Mouse (Mus musculus): ENCODE data around the gene Slc35e4.
"Not testable (repeated sequence)": the region's sequence is repeated elsewhere in the genome, so short reads cannot be mapped to it uniquely, and the experiment has no call there.

Gene Slc35e4

DNA sequence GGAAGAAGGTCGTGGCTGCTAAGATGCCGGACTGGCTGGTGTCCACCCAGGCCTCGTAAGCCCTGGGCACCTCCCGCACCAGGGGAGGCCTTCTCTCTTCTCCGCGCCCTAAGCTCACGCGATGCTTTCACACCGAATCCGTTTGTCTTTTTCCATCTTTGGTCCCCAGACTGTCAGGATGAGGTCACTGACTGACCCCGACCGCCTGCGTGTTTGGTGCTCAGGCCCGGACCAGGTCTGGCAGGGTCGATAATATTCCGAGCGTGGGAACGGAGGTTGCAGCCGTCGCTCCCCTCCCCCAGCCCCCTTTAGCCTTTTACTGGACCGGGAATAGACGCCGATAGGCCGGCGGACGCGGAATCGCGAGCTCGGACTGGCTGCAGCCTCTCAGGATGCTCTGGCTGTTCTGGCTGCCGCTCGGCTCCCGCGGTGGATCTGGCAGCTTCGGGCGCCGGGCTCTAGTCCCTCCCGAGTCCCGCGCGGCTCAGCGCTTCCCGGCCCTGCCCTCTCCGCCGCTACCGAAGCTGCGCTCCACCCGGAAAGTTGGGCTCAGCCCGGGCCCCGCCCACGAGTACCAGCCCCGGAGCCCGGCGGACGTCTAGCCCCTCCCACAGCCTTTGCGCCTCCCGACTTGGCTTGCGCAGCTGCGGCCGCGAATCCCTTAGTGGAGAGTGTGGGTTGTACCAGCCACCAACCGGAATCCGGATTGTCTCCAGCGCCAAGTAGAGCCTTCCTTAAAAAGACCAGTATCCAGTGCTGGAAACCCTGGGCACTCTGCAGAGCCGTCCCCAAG lies 952 bp downstream of the Slc35e4 start:
- DNase-seq, result peak; percentile 88

DNA sequence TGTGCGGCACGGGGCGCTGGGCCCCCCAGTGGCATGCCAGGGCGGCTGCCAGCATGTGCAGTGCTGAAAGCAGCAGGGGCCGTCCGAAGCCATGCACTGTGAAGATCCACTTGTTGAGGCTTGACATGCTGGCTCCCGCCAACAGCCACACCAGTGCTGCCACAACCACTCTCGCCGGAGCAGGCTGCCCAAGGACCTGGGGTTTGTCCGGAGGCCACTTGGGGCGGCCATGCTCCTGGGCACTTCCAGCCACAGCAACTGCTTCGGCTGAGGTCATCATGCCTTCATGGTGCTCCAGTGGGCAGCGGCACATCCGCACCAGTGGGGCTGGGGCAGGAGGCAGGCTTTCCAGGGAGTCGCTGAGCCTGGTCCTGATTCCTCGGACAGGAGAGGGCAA lies 1.6 kb downstream of the Slc35e4 start:
- no peak for DNase-seq

DNA sequence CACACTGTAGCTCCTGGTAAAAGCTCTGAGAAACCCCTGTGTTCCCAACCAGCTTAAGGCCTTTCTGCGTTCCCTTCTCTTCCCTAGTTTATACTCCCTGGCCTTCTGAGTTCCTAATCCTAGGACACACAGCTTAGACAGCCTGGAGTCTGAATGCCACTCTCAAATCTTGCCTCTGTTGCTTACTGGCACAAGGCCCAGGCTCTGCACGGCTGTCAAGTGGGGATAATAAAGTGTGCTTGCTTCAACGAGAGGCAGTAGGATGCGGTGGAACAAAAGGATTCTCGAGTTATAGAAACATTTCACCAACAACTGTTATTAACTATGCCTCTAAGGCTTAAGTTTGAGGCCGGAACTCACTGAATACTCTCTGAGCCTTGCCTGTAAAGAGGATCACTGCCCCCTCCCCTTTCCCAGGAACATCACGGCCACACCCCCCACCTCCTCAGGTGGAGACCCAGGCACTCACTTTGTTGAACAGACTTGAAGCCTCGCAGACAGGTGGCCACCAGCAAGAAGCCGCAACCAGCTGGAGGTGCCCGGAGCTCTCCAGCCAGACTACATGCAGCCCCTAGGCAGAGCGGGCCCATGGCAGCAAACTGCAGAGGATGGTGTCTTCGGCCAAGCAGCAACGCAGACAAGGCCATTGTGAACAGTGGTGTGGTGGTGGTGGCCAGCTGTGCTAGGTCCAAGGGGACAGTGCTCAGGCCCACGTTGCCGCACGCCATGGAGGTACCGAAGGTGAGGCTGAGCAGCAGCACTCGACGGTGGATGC lies 2.2 kb downstream of the Slc35e4 start:
- DNase-seq, result no peak

DNA sequence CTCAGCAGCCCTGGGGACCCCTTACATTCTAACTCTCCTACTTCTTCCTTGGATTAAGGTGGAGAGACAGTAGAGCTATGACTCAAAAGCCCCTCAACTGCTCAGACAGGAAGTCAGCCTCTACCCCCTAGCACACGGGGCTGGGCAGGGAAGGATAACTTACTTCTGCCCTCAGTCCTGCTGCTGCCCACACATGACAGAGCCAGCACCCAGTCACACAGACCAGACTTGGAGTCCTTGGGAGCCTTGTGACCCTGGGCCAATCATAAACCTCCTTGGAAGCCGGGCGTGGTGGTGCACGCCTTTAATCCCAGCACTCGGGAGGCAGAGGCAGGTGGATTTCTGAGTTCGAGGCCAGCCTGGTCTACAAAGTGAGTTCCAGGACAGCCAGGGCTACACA lies 3.0 kb downstream of the Slc35e4 start:
- not testable (repeated sequence) for DNase-seq

DNA sequence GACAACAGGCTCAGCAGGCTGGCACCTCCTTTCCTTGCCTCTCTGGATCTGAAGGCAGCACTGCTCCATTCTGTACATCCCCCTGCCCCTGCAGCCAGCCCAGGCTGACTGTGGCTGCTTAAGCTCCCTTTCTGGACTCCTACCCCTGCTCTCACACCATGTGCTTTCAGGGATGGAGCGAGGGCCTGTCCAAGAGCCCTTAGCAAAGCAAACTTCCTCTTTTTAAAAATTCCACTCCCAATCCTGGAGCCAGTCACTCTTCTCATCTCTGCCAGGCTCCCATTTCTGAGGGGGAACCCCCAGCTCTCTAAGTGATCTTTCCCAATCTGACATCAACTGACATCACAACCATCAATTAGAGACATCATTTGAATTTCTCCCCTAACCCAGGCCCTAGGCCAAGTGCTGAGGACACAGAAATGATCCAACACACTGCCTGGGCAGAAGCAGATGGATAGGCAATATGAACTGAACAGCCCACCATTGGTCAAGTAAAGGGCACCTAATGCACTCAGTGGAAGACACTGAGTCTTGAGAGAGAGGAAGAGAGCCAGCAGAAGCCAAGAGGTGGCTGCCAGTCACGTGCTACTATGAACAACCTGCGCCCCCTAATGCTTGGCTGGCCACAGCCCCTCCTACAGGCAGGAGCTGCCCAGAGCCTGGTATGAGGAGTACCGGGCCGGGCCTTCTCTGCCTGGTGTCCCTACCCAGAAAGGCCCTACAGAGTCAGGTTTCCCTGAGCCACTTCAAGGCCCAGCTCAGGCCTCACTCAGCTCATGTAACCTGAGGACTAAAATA lies 3.8 kb downstream of the Slc35e4 start:
- no peak for DNase-seq

DNA sequence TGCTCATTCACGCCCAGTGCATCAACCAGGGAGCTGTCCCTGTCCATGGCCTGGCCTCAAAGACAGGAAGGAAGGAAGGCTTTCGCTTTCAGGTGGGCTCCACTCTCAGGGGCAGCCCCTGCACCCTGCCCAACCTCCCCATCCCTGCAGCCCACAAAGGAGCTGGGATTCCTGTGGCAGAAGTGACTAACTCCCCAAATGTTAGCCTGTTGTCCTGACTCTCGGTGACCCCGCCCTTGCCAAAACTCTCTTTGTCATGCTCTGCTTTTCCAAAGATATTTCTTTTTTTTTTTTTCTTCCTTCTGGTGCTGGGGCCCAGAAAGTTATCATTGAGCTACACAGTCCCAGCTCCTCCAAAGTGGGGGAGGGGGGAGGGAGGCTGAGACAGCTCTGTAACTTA lies 5.2 kb downstream of the Slc35e4 start:
- no peak for DNase-seq

DNA sequence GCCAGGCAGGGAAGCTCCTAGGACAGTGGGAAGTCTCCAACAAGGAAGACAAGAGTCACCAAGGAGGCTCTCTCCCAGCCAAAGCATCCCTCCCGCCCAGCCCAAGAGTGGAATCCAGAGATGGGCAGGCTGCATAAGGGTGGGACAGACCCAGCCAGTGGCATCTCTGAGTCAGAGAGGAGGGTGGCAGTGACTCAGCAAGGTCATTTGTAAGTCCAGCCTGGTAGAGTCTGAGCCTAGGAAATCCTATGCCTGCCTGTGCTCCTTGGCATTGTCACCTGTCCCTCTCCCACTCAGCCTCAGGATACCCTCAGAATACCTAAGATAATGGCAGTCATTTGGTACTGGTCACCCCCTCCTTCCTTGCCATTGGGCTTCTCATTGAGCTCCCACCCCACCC lies 9.0 kb downstream of the Slc35e4 start:
- DNase-seq, result no peak

GRCm38 (mm10) chr11:3904673-3905072 lies 9.8 kb downstream of the Slc35e4 start:
- no peak for DNase-seq

DNA sequence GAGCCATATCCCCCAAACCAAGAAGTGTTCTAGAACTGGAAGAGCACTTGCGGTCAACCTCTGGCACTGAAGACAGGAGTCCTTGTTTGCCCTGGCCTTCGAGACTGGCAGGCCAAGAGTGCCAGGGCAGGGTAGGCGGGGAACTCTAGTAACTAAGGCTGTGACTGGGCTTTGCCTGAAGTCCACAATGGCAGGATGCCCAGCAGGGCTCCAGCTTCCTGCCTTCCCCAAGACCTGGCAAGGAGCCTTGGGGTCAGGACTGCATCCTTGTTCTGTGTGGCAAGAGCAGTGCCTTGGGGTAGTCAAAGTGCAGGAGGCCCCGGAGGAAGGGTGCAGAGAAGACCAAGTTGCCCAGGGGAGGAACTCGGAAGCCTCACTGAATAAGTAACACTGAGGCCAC lies 11.4 kb downstream of the Slc35e4 start:
- no peak for DNase-seq

GRCm38 (mm10) chr11:3902516-3902915 lies 11.9 kb downstream of the Slc35e4 start:
- no peak for DNase-seq

GRCm38 (mm10) chr11:3900296-3900695 lies 14.2 kb downstream of the Slc35e4 start:
- no peak for DNase-seq

DNA sequence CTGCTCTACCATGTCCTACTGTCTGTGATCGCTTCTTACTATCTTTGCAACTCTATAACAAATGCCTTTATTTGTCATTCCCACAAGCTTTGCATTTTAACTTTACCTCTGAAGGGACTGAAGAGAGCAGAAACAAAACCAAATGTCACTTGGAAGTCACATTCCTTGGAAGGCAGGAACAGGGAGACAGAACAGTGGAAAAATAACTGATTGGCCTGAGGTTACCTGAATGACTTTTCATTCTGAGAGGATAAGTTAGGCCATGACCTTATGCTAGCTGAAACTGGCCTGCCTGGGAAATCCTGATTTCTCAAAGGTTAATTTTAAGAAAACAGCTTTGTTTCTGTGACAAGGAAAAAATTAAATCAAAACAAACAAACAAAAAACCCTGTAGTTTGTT lies 18.5 kb downstream of the Slc35e4 start:
- DNase-seq, result no peak

DNA sequence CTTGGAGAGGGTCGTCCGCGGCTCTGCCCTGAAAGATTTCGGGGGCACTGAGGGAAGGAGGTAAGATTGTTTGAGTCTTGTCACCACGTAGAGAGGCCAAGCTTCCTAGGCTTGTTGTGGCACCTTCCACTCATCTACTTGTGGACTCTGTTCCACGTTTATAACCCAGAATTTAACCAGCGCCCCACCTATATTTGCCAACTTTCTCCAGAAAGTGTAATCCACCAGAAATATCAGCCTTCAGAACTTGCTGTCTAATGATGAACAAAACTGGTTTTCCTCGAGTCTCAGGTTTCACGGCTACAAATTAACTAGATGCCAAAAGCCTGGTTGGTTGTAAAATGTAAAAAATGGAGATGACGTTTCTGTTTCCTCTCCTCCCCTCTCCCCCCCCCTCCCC lies 19.0 kb downstream of the Slc35e4 start:
- DNase-seq, result no peak

DNA sequence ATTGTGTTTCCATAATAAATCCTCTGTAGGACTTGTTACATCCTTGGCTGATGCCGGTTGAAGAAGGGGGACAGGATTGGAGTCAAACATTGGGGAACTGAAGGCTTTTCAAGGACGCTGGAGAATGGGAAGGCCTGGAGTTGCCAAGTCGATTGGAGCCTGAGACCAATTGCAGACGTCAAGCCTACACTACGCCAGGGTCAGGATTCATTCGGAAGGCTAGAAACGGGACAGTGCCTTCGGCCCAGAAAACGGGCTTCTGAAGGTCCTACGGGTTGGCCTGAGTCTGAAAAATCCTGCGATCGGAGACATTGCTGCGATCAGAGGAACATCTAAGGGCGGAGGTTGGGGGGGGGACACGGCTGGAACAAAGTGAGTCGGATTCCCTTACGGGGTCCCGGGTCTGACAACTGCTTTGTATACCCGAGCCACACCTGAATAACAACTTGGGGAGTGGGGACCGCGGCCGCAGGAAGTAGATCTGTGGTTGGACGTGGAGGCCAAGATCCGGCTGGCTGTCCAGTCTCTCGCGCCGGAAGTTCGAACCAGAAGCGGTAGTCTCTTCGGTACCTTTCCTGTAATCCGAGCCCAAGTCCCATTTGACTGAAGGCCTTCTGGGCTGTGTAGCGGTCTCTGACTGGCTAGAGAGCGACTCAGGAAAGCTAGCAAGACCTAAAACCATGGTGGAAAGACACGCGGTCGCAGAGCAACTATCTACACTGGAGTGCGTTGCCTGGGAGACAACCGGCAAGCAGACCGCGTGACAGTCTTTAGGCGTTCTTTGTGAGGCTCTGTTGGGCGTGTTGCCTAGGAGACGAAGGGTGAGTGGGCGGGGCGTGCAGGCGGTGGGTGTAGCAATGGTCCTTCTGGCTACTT lies 19.8 kb downstream of the Slc35e4 start, which contains the start of the genes 4921536K21Rik and Dusp18:
Gene 4921536K21Rik, minus strand, starts transcription at position 693 of the 876 bp plus-strand sequence.
Gene Dusp18, plus strand, starts transcription at position 835 of the 876 bp plus-strand sequence.
- peak; percentile 89 for DNase-seq

- DNase-seq, result no peak
Observed at GRCm38 (mm10) chr11:3893970-3894369, 20.5 kb downstream of the Slc35e4 start.

- DNase-seq, result peak; percentile 52
Observed at GRCm38 (mm10) chr11:3887331-3887730, 27.1 kb downstream of the Slc35e4 start.

DNA sequence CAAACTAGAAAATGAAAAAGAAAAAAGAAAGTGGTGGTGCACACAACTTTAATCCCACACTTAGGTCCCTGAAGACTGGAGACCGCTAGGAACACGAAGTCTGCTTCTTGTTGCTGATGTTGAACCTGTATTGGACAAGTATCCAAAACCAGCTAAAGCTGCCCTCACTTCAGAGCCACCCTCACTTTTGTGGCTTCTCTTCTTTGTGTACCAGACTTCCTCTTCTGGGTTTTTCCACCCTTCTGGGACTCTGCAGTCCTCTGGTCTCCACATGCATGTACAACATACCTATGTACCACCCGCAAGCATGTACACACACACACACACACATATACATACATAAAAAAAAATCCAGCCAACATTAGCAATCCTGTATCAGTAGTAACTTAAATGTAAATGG lies 30.8 kb downstream of the Slc35e4 start:
- no peak for DNase-seq

DNA sequence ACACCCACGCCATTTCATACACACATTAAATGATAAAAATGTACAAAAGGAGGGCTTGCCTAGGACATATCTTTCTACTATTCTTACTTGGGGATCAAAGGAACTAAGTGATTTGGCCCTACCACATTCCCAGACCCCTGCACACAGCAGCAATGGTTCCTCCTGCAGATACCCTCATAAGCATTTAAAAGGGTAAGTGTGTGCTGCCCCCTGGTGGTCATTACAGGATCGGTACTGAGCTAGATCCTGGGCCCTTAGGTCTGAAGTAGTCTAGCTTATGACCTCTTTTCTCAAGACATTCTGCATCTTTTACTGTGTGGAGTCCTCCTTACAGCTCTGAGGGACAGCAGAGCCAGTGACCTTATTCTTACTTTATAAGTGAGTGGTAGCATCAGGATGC lies 34.6 kb downstream of the Slc35e4 start:
- peak; percentile 76 for DNase-seq

DNA sequence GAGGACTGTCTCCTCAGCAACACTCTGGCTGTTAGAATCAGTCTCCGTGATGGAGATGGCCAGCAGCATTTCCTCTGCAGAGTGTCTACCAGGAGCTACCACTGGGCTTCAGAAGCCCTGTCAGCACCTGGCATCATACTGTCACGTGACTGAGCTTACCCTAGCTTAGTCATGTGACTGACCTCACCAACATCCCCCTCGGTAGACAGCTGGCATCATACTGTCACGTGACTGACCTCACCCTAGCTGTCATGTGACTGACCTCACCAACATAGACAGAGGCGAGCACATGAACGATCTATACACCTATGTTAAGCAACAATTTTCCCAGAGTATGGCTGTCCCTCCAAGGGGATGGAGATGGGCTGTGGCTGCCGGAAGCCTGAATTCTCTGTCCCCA lies 35.8 kb downstream of the Slc35e4 start:
- DNase-seq, result no peak

DNA sequence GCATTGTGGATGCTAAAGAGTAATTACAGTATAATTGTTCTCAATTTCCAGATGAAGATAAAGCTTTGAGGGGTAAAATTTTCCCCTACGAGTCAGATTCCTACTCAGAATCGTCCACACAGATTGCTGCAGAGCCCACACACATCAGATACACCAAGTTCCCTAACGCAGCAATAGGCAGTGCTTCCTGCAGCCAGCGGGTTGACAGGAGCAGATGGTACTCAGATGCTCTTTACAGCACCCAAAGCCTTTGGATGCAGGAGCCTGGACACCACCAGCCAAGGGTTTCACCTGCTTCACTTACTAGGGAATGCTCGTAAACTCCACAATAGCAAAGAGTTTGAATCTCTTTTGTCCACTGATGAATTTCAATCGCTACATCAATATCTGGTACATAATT lies 38.0 kb downstream of the Slc35e4 start:
- no peak for DNase-seq

GRCm38 (mm10) chr11:3864343-3864742 lies 50.1 kb downstream of the Slc35e4 start:
- no peak for DNase-seq

GRCm38 (mm10) chr11:3863454-3864112 lies 50.9 kb downstream of the Slc35e4 start, which contains the start of gene Osbp2:
Osbp2 (minus strand) TSS chr11:3863903.
- DNase-seq, result peak; percentile 86

All from liver (tissue).